Mouse (Mus musculus) yolk sac, embryonic 10.5 days (tissue): Measurements from ENCODE around the gene Heg1.

ENCODE experiments used
- DNase-seq: peaks from one replicate; pipeline ENCODE4 v3.0.0-alpha.2; 2017; ENCODE audit warnings: low spot score

Gene Heg1

GRCm38 (mm10) chr16:33744622-33745419, 60.7 kb downstream of the Heg1 start:
- DNase-seq, result no peak

- no peak for DNase-seq
Observed at GRCm38 (mm10) chr16:33745457-33745856, 61.3 kb downstream of the Heg1 start.

- no peak for DNase-seq
Observed at GRCm38 (mm10) chr16:33746074-33746676, 62.0 kb downstream of the Heg1 start.

GRCm38 (mm10) chr16:33747346-33747954, 63.3 kb downstream of the Heg1 start:
- DNase-seq, result no peak

GRCm38 (mm10) chr16:33747994-33748393, 63.8 kb downstream of the Heg1 start:
- DNase-seq, result no peak

GRCm38 (mm10) chr16:33751152-33751551, 67.0 kb downstream of the Heg1 start:
- no peak for DNase-seq

GRCm38 (mm10) chr16:33751590-33751989, 67.4 kb downstream of the Heg1 start:
- no peak for DNase-seq

GRCm38 (mm10) chr16:33752904-33753578, 68.9 kb downstream of the Heg1 start:
- DNase-seq, result no peak

- no peak for DNase-seq
Observed at GRCm38 (mm10) chr16:33755293-33755692, 71.1 kb downstream of the Heg1 start.

- no peak for DNase-seq
Observed at GRCm38 (mm10) chr16:33755961-33756360, 71.8 kb downstream of the Heg1 start.

GRCm38 (mm10) chr16:33756396-33756795, 72.2 kb downstream of the Heg1 start:
- no peak for DNase-seq

GRCm38 (mm10) chr16:33759207-33759606, 75.0 kb downstream of the Heg1 start:
- DNase-seq, result no peak

- DNase-seq, result no peak
Observed at GRCm38 (mm10) chr16:33760542-33760941, 76.4 kb downstream of the Heg1 start.

- DNase-seq, result no peak
Observed at GRCm38 (mm10) chr16:33760996-33761395, 76.8 kb downstream of the Heg1 start.

- DNase-seq, result no peak
Observed at GRCm38 (mm10) chr16:33764501-33765193, 80.5 kb downstream of the Heg1 start.

- DNase-seq, result no peak
Observed at GRCm38 (mm10) chr16:33765477-33765876, 81.3 kb downstream of the Heg1 start.

- DNase-seq, result no peak
Observed at GRCm38 (mm10) chr16:33766309-33766708, 82.1 kb downstream of the Heg1 start.

GRCm38 (mm10) chr16:33766757-33767156, 82.6 kb downstream of the Heg1 start:
- no peak for DNase-seq

GRCm38 (mm10) chr16:33768491-33769278, 84.5 kb downstream of the Heg1 start:
- DNase-seq, result no peak

GRCm38 (mm10) chr16:33769848-33770247, 85.7 kb downstream of the Heg1 start:
- DNase-seq, result no peak

GRCm38 (mm10) chr16:33770778-33771454, 86.7 kb downstream of the Heg1 start:
- no peak for DNase-seq
